Mouse (Mus musculus): ENCODE results near the gene Ttc32. TPM values are rescaled to one million over a fixed set of nuclear protein-coding genes. Genes with fewer than 3 reads are reported as not detected.

Gene Ttc32
- polyA plus RNA-seq, 1 experiment from 2014 or later, result 22.6 TPM

DNA sequence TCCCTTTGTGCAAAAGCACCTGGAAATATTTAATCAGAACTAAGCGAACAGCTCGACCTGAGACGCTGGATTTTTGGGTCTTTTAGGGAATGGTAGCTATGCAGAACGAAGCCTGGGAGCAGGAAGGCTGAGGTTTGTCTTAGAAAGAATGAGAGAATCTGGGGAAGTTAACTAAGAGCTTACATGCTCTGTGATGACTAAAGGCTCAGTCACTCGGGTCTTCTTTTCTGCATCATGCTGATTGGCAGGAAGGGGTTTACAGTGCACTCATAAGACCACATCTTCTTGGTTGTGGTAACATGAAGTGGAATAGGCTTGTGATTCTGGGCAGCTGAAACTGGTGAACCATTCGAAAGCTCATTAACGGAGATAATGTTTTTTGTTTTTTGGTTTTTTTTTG lies 60.4 kb downstream of the Ttc32 start:
- Histone ChIP-seq H3K9me3 (replicated peaks) (no peaks in the 10 kb centered on the region), H3K36me3 (no peaks in the 10 kb centered on the region), H3K4me2 (no peak overlapping the region), H3K9ac (no peak overlapping the region), H3K27ac (no peak overlapping the region), H3K27me3 (no peaks in the 10 kb centered on the region), H3K4me1 (no peaks in the 10 kb centered on the region), H3K4me3 (replicated peaks) (no peak overlapping the region)
- 67% methylated on average over 7 of the region's 7 CpGs for WGBS
- no peak for ATAC-seq (replicated peaks; ENCODE audit: low FRiP score)

Other genes with a start within 250 kb of the Ttc32 start
- 338 and 401 TPM in 2 replicates for gene Laptm4a, start 108.3 kb upstream of the Ttc32 start, polyA plus RNA-seq (2015; fragmentation: Nextera tagmentation; extraction: Ambion mirVana)
- gene Matn3, start 82.1 kb upstream of the Ttc32 start, polyA plus RNA-seq (2015; fragmentation: Nextera tagmentation; extraction: Ambion mirVana), result 0.27 and 0.60 TPM in 2 replicates
- 18.1 and 19.5 TPM in 2 replicates for gene Wdr35, start 56.1 kb upstream of the Ttc32 start, polyA plus RNA-seq (2015; fragmentation: Nextera tagmentation; extraction: Ambion mirVana)

Data from kidney, embryonic 15.5 days (tissue).